Mouse (Mus musculus): ENCODE data around the gene Slc22a14. TPM values are rescaled to one million over a fixed set of nuclear protein-coding genes. Genes with fewer than 3 reads are reported as not detected.
A peak's percentile ranks its signal among the peaks of the same experiment; 100 is the strongest.

The Slc22a14 gene
- polyA plus RNA-seq, 1 experiment = not detected

DNA sequence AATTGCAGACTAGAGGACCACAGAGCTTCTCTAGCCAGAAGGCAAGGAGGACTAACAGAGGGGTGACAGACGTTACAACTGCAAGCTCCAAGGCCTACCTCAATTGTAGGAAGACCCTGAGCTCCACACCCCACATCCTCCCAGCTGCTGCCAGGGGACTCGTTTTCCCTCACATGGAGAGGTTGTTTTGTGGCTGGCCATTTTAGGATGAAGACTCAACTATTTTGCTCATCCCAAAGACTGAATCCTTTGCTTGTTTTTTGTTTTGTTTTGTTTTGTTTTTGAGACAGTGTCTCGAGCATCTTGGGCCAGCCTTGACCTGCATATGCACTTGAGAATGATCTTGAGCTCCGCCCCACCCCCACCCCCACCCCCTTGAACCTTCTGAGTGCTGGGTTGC is 206.5 kb downstream of the Slc22a14 start, which contains the start of gene Gm47289:
TSS of gene Gm47289 (plus strand) at position 301 of the 400 bp plus-strand sequence.
- Histone ChIP-seq H3K27ac (ENCODE audit: insufficient read depth, low read depth, low read length) (no peak within 1 kb of the TSS), H3K27me3 (ENCODE audit: control insufficient read depth, insufficient read depth, low read length) (no peaks in the 10 kb centered on the region), H3K4me1 (ENCODE audit: control insufficient read depth, insufficient read depth, insufficient read length, low read length) (no peaks in the 10 kb centered on the region; the same call in none of the 2 replicates), H3K36me3 (ENCODE audit: control insufficient read depth, insufficient read depth, low read length) (no peaks in the 10 kb centered on the region), H3K4me3 (ENCODE audit: low read depth, low read length) (no peak within 1 kb of the TSS)
- whole genome bisulfite sequencing = 68% methylated on average over 4 of the region's 4 CpGs
- TF ChIP-seq CTCF (IDR thresholded peaks at IDR 0.05; ENCODE audit: extremely low read depth, insufficient read length, insufficient replicate concordance, low read depth, low read length) (no peak), POLR2A (IDR thresholded peaks at IDR 0.05; ENCODE audit: low read depth, low read length) (no peak)

DNA sequence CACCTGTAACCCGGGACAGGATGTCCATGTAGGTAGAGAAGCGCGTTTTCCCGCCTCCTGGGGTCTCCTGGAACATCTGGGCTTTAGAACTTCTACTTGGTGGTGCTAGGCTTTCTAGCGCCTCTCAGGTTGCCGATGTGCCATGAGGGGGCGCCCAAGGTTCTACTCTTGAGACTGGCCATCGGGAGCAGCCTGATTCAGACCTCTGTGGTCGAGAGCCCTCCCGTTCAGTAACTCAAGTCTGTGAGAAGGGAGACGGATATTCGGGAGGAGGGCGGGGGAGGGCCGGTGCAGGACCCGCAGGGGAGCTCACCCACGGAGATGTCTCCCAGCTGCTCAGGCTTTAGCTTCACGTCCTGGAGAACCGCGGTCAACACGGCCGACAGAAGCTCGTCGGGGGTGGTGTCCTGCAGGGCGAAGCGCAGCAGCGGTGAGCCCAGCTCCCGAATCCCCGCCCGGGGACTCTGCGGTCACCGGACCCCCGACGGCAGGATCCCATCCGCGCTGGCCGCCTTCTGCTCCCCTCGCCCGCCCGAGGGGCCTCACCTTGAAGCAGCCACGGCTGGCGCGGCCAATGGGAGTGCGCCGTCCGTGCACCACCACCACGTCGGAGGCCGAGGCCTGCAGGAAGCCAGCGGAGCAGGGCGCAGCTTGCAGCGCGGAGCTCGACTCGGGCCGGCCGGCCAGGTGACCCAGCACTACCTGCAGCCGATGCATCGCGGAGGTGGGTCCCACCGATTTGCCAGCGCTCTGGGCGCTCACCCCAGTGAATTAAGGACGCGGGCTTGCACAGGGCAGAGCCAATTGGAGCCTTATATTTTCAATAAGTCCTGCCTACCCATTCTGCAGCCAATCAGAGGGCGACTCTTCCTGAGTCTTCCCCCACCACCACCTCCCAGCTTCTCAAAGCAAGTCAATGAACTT is 208.8 kb downstream of the Slc22a14 start, which contains the start of gene Acaa1b:
TSS of gene Acaa1b (minus strand) at position 816 of the 924 bp plus-strand sequence.
- no peaks in the 10 kb centered on the region for H3K36me3 ChIP-seq (ENCODE audit: control insufficient read depth, insufficient read depth, low read length)
- peak within 1 kb of the TSS; percentile 76 for H3K4me3 ChIP-seq (ENCODE audit: low read depth, low read length)
- 1% methylated on average over 65 of the region's 65 CpGs for WGBS
- H3K27me3 ChIP-seq (ENCODE audit: control insufficient read depth, insufficient read depth, low read length) = no peaks in the 10 kb centered on the region
- TF ChIP-seq POLR2A (IDR thresholded peaks at IDR 0.05; ENCODE audit: low read depth, low read length) (no peak), CTCF (IDR thresholded peaks at IDR 0.05; ENCODE audit: extremely low read depth, insufficient read length, insufficient replicate concordance, low read depth, low read length) (peak; percentile 68; the same call in 1 of the 2 replicates)
- H3K27ac ChIP-seq (ENCODE audit: insufficient read depth, low read depth, low read length) = no peak within 1 kb of the TSS
- H3K4me1 ChIP-seq (ENCODE audit: control insufficient read depth, insufficient read depth, insufficient read length, low read length) = no peaks in the 10 kb centered on the region; the same call in none of the 2 replicates

DNA sequence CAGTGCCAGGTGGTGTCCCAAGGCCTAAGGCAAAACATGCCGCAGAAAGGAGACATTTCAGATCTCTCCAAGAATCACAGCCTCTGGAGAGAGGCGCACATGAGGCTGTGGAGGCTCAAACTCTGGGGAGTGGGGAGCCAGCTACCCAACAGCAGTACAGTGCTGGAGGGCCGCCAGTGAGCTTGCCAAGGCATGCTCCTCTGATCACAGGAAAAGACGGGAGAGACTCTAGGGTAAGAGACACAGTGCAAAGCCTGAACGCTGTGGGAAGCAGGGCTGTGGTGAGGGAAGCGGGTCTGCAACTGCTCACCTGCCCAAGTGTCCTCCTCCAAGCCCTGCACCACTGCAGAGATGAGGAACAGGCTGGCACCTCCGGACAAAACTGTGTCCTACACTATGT is 209.5 kb downstream of the Slc22a14 start:
- WGBS = 50% methylated on average over 7 of the region's 7 CpGs
- H3K27ac ChIP-seq (ENCODE audit: insufficient read depth, low read depth, low read length) = no peak overlapping the region
- no peaks in the 10 kb centered on the region for H3K27me3 ChIP-seq (ENCODE audit: control insufficient read depth, insufficient read depth, low read length)
- no peak overlapping the region for H3K4me3 ChIP-seq (ENCODE audit: low read depth, low read length)
- H3K36me3 ChIP-seq (ENCODE audit: control insufficient read depth, insufficient read depth, low read length) = no peaks in the 10 kb centered on the region
- TF ChIP-seq POLR2A (IDR thresholded peaks at IDR 0.05; ENCODE audit: low read depth, low read length) (no peak), CTCF (IDR thresholded peaks at IDR 0.05; ENCODE audit: extremely low read depth, insufficient read length, insufficient replicate concordance, low read depth, low read length) (no peak)
- no peaks in the 10 kb centered on the region; the same call in none of the 2 replicates for H3K4me1 ChIP-seq (ENCODE audit: control insufficient read depth, insufficient read depth, insufficient read length, low read length)

DNA sequence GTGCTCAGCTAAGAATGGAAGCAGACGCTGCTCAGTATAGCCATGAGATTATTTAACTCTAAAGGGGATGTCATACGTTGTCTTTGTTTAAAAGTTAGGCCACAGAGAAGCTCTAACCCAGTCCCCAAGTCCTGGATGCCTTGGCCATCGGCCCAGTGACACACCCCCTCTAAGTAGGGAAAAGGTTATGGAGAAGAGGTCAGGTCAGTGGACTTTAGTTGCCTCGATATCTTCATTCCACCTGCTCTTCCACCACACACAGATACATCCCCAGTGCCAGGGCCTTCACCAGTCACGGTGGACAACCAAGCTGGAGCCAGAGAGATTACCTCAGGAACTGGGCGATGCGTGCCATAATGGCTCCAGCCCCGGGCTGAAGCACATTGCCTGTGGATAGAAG is 209.9 kb downstream of the Slc22a14 start:
- H3K4me1 ChIP-seq (ENCODE audit: control insufficient read depth, insufficient read depth, insufficient read length, low read length) = no peaks in the 10 kb centered on the region; the same call in none of the 2 replicates
- no peak overlapping the region for H3K27ac ChIP-seq (ENCODE audit: insufficient read depth, low read depth, low read length)
- no peak overlapping the region for H3K4me3 ChIP-seq (ENCODE audit: low read depth, low read length)
- H3K27me3 ChIP-seq (ENCODE audit: control insufficient read depth, insufficient read depth, low read length) = no peaks in the 10 kb centered on the region
- WGBS = 49% methylated on average over 8 of the region's 8 CpGs
- no peaks in the 10 kb centered on the region for H3K36me3 ChIP-seq (ENCODE audit: control insufficient read depth, insufficient read depth, low read length)
- no peak for TF ChIP-seq CTCF (IDR thresholded peaks at IDR 0.05; ENCODE audit: extremely low read depth, insufficient read length, insufficient replicate concordance, low read depth, low read length)
- TF ChIP-seq POLR2A (IDR thresholded peaks at IDR 0.05; ENCODE audit: low read depth, low read length) = no peak

DNA sequence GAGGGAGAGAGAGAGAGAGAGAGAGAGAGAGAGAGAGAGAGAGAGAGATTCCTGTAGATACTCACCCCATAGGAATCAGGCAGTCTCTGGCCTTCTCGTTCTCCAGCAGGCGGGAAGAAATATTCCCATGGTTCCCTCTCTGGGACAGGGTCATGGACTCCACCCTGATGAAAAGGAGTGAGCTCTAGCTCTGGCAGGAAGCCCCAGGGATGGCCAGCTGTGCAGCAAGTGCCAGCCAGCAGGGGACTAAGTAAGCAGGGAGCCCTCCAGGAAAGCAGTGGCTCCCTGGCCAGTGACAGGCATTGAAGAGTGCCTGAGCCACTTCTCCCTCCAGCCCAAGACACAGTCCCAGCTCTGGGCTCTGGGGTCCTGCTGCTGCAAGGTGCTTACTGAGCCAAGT is 213.6 kb downstream of the Slc22a14 start:
- Histone ChIP-seq H3K4me1 (ENCODE audit: control insufficient read depth, insufficient read depth, insufficient read length, low read length) (no peaks in the 10 kb centered on the region; the same call in none of the 2 replicates), H3K27ac (ENCODE audit: insufficient read depth, low read depth, low read length) (no peak overlapping the region), H3K27me3 (ENCODE audit: control insufficient read depth, insufficient read depth, low read length) (no peaks in the 10 kb centered on the region), H3K36me3 (ENCODE audit: control insufficient read depth, insufficient read depth, low read length) (no peaks in the 10 kb centered on the region), H3K4me3 (ENCODE audit: low read depth, low read length) (no peak overlapping the region)
- 68% methylated on average over 2 of the region's 2 CpGs for WGBS
- no peak for TF ChIP-seq CTCF (IDR thresholded peaks at IDR 0.05; ENCODE audit: extremely low read depth, insufficient read length, insufficient replicate concordance, low read depth, low read length)
- no peak for TF ChIP-seq POLR2A (IDR thresholded peaks at IDR 0.05; ENCODE audit: low read depth, low read length)

DNA sequence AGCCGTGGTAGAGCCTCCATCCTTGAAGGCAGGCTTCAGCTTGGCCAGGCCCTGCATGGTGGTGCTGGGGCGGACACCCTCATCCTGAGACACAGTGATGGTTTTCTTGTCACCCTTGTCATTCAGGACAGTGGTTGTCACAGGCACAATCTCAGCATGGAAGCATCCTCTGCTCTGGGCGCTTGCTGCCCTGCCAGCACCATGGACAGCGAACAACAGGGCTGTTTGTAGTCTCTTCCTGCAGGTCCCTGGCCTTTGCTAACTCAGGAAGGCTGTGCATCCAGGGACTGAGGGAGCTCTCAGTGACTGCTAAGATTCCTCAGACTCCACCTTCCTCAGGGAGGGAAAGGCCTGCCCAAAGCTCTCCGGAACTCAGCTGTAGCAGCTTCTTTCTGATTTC is 215.8 kb downstream of the Slc22a14 start:
- WGBS = 22% methylated on average over 5 of the region's 5 CpGs

More for the DNA sequence above, 215.8 kb downstream of the Slc22a14 start:
- no peak for TF ChIP-seq CTCF (IDR thresholded peaks at IDR 0.05; ENCODE audit: extremely low read depth, insufficient read length, insufficient replicate concordance, low read depth, low read length)
- TF ChIP-seq POLR2A (IDR thresholded peaks at IDR 0.05; ENCODE audit: low read depth, low read length) = no peak
- H3K4me1 ChIP-seq (ENCODE audit: control insufficient read depth, insufficient read depth, insufficient read length, low read length) = no peaks in the 10 kb centered on the region
- H3K4me3 ChIP-seq (ENCODE audit: low read depth, low read length) = no peak overlapping the region
- no peaks in the 10 kb centered on the region for H3K36me3 ChIP-seq (ENCODE audit: control insufficient read depth, insufficient read depth, low read length)
- H3K27ac ChIP-seq (ENCODE audit: insufficient read depth, low read depth, low read length) = no peak overlapping the region
- H3K27me3 ChIP-seq (ENCODE audit: control insufficient read depth, insufficient read depth, low read length) = no peaks in the 10 kb centered on the region
